Mouse (Mus musculus) kidney, adult 11 months (tissue): ENCODE data around the gene Galnt14.

ENCODE experiments used
- DNase-seq: peaks from one replicate; pipeline ENCODE4 v3.0.0; 2022

Galnt14 gene

DNA sequence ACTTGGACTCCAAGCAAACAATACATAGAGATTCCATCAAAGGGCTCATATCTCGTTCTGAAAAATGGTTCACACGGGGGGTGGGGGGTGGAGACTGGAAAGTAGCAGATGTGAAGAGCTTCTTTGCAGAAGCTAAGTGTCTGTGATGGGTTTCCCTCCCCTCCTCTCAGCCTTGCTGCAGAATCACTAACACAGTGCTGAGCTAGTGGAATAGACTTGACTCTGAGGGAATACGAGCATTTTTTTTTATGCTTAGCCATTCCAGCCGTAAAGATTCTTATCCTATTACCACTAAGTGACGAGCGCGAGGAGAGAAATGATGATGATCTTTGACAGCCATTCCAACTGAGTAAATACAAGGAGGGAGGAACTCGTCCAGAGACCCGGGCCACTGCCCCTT lies 142.0 kb downstream of the Galnt14 start:
- DNase-seq = no peak

- DNase-seq = no peak
Measured at GRCm38 (mm10) chr17:73561149-73561548, 149.1 kb downstream of the Galnt14 start.

- no peak for DNase-seq
Measured at GRCm38 (mm10) chr17:73560208-73560784, 150.0 kb downstream of the Galnt14 start.

DNA sequence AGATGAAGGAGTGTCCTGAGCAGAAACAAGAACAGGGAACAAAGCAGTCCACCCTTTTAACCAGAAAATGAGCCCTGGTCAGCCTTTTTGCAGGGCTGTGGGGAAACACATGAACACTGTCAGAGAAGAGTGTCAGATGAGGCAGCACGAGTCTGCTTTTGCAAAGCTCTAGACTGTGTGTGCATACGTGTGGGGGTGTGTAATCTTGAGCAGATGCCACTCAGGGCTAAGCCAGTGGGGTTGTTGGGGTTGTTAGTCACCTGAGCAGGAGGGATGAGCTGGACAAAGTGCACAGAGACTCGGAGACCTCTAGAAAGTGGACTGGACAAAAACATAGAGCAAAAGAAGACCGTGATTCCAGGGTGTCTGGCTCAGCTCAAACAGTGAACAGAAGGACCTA lies 150.8 kb downstream of the Galnt14 start:
- peak; percentile 16 for DNase-seq

DNA sequence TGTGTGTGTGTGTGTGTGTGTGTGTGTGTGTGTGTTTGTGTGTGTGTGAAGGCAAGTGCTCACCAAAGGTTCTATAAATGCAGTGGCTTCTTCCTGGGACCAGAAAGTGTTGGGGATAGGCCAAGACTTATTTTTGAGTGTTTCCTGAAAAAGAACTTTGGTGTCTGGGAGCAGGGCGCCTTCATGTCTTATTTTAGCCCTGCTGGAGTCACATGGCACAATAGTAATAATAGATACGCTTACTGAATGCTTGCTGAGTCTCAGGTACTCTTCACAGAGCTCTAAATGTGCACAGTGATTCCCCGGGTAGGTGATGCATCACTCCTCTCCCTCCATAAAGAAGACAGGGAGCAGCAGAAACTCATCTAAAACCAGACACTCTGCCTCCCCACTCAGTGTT lies 153.2 kb downstream of the Galnt14 start:
- no peak for DNase-seq

DNA sequence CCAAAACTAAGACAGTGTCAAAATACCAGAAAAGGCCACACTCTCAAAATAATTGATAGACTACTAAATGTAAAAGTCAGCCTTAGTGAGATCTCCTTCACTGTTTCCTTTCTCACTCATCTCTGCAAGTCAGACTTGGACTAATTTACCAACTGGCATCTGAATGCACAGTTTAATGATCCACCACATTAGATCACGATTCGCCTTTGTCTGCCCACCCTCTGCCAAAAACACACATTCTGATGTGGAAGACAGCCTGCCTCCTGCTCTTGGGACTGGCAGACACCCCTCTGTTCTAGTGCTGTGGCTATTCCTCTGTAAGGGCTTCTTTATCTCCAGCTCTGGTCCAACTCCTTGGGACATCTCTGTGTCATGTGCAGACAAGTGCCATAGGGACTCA lies 153.8 kb downstream of the Galnt14 start:
- peak; percentile 23 for DNase-seq

DNA sequence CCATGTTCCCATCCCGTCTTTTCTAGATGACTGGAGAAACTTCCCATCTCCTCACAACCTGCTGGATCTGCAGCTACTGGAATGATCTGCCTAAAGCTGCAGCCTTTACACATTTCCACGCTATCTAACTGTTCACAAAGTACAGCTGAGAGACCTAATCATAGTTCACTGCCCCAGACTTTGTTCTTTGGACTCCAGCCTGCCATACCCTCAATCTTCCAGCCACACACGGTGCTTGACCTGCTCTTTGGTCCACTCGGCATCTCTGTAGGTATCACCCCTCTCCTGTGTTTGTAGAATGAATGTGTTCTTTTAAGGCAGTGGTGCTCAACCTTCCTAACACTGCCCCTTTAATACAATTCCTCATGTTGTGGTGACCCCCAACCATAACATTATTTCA lies 155.6 kb downstream of the Galnt14 start:
- peak; percentile 67 for DNase-seq

GRCm38 (mm10) chr17:73548783-73549566 lies 161.3 kb downstream of the Galnt14 start:
- DNase-seq = no peak

GRCm38 (mm10) chr17:73548119-73548518 lies 162.1 kb downstream of the Galnt14 start:
- no peak for DNase-seq

- DNase-seq = no peak
Measured at GRCm38 (mm10) chr17:73547483-73547882, 162.8 kb downstream of the Galnt14 start.

DNA sequence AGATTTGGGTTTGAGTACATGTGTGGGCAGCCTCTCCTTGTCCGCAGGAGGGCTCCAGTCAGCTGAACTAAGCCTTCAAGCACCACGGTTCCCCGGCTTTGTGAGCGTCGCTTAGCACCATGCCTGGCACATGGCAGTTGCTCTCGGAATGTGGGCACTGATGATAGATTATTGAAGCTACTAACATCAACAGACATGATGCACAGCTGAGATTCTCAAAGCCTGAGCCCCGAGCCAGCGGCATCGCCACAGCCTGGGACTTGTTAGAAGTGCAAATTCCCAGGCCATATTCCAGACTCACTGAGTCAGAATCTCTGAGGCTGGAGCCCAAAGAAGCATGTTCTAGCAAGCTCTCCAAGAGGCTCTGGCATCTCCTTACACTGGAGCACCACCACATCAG lies 168.3 kb downstream of the Galnt14 start:
- DNase-seq = no peak

DNA sequence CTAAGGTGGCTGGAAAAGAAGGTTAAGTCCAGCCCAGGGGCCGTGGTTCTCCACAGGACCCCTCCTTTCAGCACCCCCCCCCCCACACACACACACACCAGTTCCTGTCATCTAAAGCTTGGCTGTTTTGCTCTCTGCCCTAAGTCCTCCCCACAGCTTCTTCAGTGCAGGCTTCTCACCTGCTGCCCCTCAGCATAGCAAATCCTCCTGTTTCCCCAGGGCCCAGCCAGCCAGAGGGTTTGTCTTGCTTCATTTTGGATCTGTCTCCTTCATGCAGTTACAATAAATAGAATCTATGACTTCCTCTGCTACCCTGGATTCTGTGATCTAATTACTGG lies 169.1 kb downstream of the Galnt14 start:
- DNase-seq = no peak

DNA sequence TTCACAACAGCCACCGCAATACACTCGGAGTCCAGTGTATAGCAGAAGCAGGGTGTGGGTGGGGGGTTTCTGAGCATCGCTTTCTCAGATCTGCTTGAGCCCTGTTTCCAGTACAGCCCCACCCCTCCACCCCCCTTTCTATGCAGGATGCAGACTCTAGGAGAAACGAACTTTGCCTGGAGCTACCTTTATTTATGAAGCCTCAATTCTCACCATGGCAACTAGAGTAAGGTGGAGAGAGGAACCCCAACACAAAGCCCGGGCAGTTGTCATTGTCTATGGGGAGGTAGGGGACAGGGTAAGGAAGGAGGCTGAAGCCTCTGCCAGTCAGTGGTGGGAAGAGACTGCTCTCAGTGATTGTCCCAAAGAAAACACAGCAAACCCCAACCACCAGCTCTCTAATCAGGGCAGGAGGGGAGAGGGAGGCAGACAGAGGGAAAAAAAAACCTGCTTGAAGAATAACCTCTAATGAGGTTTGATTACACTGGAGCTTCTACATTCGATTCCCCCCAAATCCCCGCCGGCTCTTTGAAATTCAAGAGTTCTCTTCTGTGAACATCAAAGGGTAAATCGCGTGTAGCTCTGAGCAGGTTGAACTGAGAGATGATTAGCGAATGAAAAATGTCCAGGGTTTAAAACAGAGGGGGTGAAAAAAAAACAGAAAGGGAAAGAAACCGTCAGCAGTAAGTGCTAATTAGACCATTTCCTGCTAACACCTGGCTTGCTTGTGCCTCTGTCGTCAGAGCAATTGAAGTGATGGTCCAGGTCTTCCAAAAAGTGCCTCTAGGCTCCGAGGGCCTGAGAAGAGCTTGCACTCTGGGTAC lies 169.6 kb downstream of the Galnt14 start:
- no peak for DNase-seq

DNA sequence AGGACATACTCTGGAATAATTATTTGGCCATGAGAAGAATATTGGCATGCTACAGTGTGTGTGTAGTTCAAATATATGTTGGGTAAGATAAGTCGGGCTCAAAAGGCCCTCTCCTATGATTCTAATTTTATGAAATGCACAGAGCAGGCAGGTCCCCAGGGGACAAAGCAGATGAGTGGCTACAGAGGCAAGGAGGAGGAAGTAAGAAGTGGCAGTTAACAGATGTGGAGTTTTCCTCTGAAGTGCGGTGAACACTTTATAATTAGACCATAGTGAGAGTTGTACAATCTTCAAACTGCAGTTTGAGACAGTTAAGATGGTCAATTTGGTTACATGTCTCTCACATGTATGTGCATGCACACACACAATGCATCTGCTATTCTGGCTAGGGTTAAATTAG lies 178.4 kb downstream of the Galnt14 start:
- DNase-seq = no peak

- DNase-seq = no peak
Measured at GRCm38 (mm10) chr17:73522169-73522568, 188.1 kb downstream of the Galnt14 start.

- DNase-seq = no peak
Measured at GRCm38 (mm10) chr17:73519350-73519749, 190.9 kb downstream of the Galnt14 start.

DNA sequence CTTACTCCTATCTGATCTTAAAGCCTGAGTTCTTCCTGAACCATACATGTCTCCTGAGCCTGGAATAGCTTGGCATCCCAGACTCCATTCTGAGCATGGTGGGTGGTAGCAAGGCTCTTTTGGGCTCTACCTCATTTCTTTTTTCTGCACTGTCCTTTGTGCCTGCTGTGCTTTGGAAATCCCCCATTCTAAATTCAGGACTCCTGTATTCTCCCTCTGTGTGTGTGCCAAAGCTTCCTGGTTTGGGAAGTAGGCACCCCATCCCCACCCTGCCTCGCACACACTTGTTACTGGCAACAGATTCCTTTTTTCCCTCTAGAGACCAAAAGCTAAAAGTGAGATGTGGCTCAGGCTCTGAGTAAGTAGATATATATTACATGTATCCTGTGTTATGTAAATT lies 191.9 kb downstream of the Galnt14 start:
- DNase-seq = no peak

DNA sequence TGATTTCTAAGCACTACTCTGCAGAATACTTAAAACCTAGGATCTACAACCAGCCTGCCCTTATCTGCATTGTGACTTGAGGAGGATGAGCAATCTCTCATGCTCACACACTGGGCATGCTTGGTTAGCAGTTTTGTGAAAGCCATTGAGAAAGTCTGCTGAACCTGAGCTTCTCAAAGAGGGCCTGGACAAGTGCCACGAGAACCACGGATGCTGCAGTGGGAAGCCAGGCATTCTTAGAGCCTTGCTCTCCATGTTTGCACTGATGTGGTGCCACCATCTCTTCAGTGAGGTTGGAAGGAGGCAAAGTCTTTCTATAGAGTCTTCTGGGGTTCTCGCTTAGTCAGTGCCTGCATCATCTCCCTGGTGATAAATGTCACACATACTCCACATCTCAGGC lies 194.7 kb downstream of the Galnt14 start:
- no peak for DNase-seq

DNA sequence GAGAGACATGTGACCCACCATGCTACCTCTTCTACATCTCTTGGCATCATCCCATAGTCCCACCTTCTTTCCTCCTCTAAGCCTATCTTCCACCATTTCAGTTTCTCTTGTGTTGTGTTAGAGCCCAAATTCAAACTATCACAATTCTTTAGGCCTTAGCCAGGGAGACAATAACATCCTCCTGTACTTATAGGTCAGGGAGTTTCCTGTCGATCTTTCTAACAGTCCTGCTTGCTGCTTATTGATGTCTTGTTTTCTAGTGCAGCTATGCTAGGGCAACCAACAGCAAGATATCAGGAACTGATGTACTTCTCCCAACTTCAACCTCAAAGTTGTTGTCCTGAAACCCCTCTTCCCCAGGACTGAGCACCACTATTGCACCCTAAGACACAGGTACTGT lies 195.4 kb downstream of the Galnt14 start:
- no peak for DNase-seq

GRCm38 (mm10) chr17:73514258-73514657 lies 196.0 kb downstream of the Galnt14 start:
- no peak for DNase-seq

- DNase-seq = no peak
Measured at GRCm38 (mm10) chr17:73512844-73513243, 197.4 kb downstream of the Galnt14 start.

GRCm38 (mm10) chr17:73507804-73508535 lies 202.3 kb downstream of the Galnt14 start:
- no peak for DNase-seq

- DNase-seq = no peak
Measured at GRCm38 (mm10) chr17:73504111-73504510, 206.1 kb downstream of the Galnt14 start.
